Mouse (Mus musculus): ENCODE results near the gene Lrrc28. TPM values are rescaled to one million over a fixed set of nuclear protein-coding genes. Genes with fewer than 3 reads are reported as not detected.

Lrrc28 gene
- total and polyA plus RNA-seq, 2 experiments from 2014 or later = 25.8 to 61.4 TPM

- 89% methylated on average over 6 of the region's 6 CpGs for WGBS
- H3K4me1 ChIP-seq (ENCODE audit: insufficient read depth, low read length) = no peaks in the 10 kb centered on the region
- no peaks in the 10 kb centered on the region for H3K36me3 ChIP-seq (ENCODE audit: insufficient read depth, low read length)
- ATAC-seq (ENCODE audit: low FRiP score) = no peak
- DNase-seq (ENCODE audit: low spot score) = no peak
- H3K4me2 ChIP-seq (ENCODE audit: low read depth, low read length, poor library complexity, severe bottlenecking) = no peak overlapping the region
- no peak overlapping the region for H3K4me3 ChIP-seq (ENCODE audit: low read depth, low read length)
- no peaks in the 10 kb centered on the region for H3K27me3 ChIP-seq (ENCODE audit: insufficient read depth, low read length)
- H3K9me3 ChIP-seq (ENCODE audit: low read length) = no peaks in the 10 kb centered on the region
- no peak overlapping the region for H3K9ac ChIP-seq (replicated peaks; ENCODE audit: low read length, poor library complexity, severe bottlenecking)
- TF ChIP-seq CTCF (IDR thresholded peaks at IDR 0.05) = no peak
- H3K27ac ChIP-seq (ENCODE audit: low read depth, low read length) = no peak overlapping the region
Measured at GRCm38 (mm10) chr7:67605114-67605513, 40.0 kb downstream of the Lrrc28 start.

- DNase-seq (ENCODE audit: low spot score) = peak; percentile 38
Measured at GRCm38 (mm10) chr7:67598050-67598449, 47.0 kb downstream of the Lrrc28 start.

GRCm38 (mm10) chr7:67596961-67597360 lies 48.1 kb downstream of the Lrrc28 start:
- no peak overlapping the region for H3K4me2 ChIP-seq (ENCODE audit: low read depth, low read length, poor library complexity, severe bottlenecking)
- H3K9me3 ChIP-seq (ENCODE audit: low read length) = no peaks in the 10 kb centered on the region
- TF ChIP-seq CTCF (IDR thresholded peaks at IDR 0.05) = no peak
- H3K36me3 ChIP-seq (ENCODE audit: insufficient read depth, low read length) = no peaks in the 10 kb centered on the region
- 95% methylated on average over 1 of the region's 1 CpGs for WGBS
- H3K27me3 ChIP-seq (ENCODE audit: insufficient read depth, low read length) = no peaks in the 10 kb centered on the region
- DNase-seq (ENCODE audit: low spot score) (no peak), ATAC-seq (ENCODE audit: low FRiP score) (no peak)
- H3K4me1 ChIP-seq (ENCODE audit: insufficient read depth, low read length) = no peaks in the 10 kb centered on the region
- no peak overlapping the region for H3K27ac ChIP-seq (ENCODE audit: low read depth, low read length)
- no peak overlapping the region for H3K4me3 ChIP-seq (ENCODE audit: low read depth, low read length)
- H3K9ac ChIP-seq (replicated peaks; ENCODE audit: low read length, poor library complexity, severe bottlenecking) = no peak overlapping the region

More at GRCm38 (mm10) chr7:67598050-67598449, 47.0 kb downstream of the Lrrc28 start:
- no peak overlapping the region for H3K27ac ChIP-seq (ENCODE audit: low read depth, low read length)
- H3K4me2 ChIP-seq (ENCODE audit: low read depth, low read length, poor library complexity, severe bottlenecking) = no peak overlapping the region
- TF ChIP-seq CTCF (IDR thresholded peaks at IDR 0.05) = no peak
- no peaks in the 10 kb centered on the region for H3K4me1 ChIP-seq (ENCODE audit: insufficient read depth, low read length)
- no peaks in the 10 kb centered on the region for H3K36me3 ChIP-seq (ENCODE audit: insufficient read depth, low read length)
- no peaks in the 10 kb centered on the region for H3K27me3 ChIP-seq (ENCODE audit: insufficient read depth, low read length)
- H3K9ac ChIP-seq (replicated peaks; ENCODE audit: low read length, poor library complexity, severe bottlenecking) = no peak overlapping the region
- H3K9me3 ChIP-seq (ENCODE audit: low read length) = no peaks in the 10 kb centered on the region
- no peak overlapping the region for H3K4me3 ChIP-seq (ENCODE audit: low read depth, low read length)
- 79% methylated on average over 3 of the region's 3 CpGs for WGBS
- ATAC-seq (ENCODE audit: low FRiP score) = no peak

GRCm38 (mm10) chr7:67596322-67596721 lies 48.7 kb downstream of the Lrrc28 start:
- no peaks in the 10 kb centered on the region for H3K36me3 ChIP-seq (ENCODE audit: insufficient read depth, low read length)
- H3K4me2 ChIP-seq (ENCODE audit: low read depth, low read length, poor library complexity, severe bottlenecking) = no peak overlapping the region
- H3K27ac ChIP-seq (ENCODE audit: low read depth, low read length) = no peak overlapping the region
- no peak for TF ChIP-seq CTCF (IDR thresholded peaks at IDR 0.05)
- no peak overlapping the region for H3K4me3 ChIP-seq (ENCODE audit: low read depth, low read length)
- H3K9me3 ChIP-seq (ENCODE audit: low read length) = no peaks in the 10 kb centered on the region
- DNase-seq (ENCODE audit: low spot score) (no peak), ATAC-seq (ENCODE audit: low FRiP score) (no peak)
- no peaks in the 10 kb centered on the region for H3K27me3 ChIP-seq (ENCODE audit: insufficient read depth, low read length)
- no peak overlapping the region for H3K9ac ChIP-seq (replicated peaks; ENCODE audit: low read length, poor library complexity, severe bottlenecking)
- no peaks in the 10 kb centered on the region for H3K4me1 ChIP-seq (ENCODE audit: insufficient read depth, low read length)
- 97% methylated on average over 1 of the region's 1 CpGs for WGBS

- H3K27ac ChIP-seq (ENCODE audit: low read depth, low read length) = no peak overlapping the region
- H3K4me3 ChIP-seq (ENCODE audit: low read depth, low read length) = no peak overlapping the region
- H3K27me3 ChIP-seq (ENCODE audit: insufficient read depth, low read length) = no peaks in the 10 kb centered on the region
- H3K9me3 ChIP-seq (ENCODE audit: low read length) = no peaks in the 10 kb centered on the region
- H3K4me2 ChIP-seq (ENCODE audit: low read depth, low read length, poor library complexity, severe bottlenecking) = no peak overlapping the region
- WGBS = 91% methylated on average over 6 of the region's 6 CpGs
- H3K36me3 ChIP-seq (ENCODE audit: insufficient read depth, low read length) = no peaks in the 10 kb centered on the region
- no peak for TF ChIP-seq CTCF (IDR thresholded peaks at IDR 0.05)
- DNase-seq (ENCODE audit: low spot score) = no peak
- H3K4me1 ChIP-seq (ENCODE audit: insufficient read depth, low read length) = no peaks in the 10 kb centered on the region
- no peak for ATAC-seq (ENCODE audit: low FRiP score)
- H3K9ac ChIP-seq (replicated peaks; ENCODE audit: low read length, poor library complexity, severe bottlenecking) = no peak overlapping the region
Measured at GRCm38 (mm10) chr7:67593902-67594301, 51.2 kb downstream of the Lrrc28 start.

GRCm38 (mm10) chr7:67592670-67593069 lies 52.4 kb downstream of the Lrrc28 start:
- H3K27ac ChIP-seq (ENCODE audit: low read depth, low read length) = no peak overlapping the region
- H3K4me1 ChIP-seq (ENCODE audit: insufficient read depth, low read length) = no peaks in the 10 kb centered on the region
- no peaks in the 10 kb centered on the region for H3K9me3 ChIP-seq (ENCODE audit: low read length)
- H3K4me3 ChIP-seq (ENCODE audit: low read depth, low read length) = no peak overlapping the region
- DNase-seq (ENCODE audit: low spot score) (peak; percentile 14), ATAC-seq (ENCODE audit: low FRiP score) (no peak)
- WGBS = 89% methylated on average over 6 of the region's 6 CpGs
- no peak overlapping the region for H3K9ac ChIP-seq (replicated peaks; ENCODE audit: low read length, poor library complexity, severe bottlenecking)
- no peak overlapping the region for H3K4me2 ChIP-seq (ENCODE audit: low read depth, low read length, poor library complexity, severe bottlenecking)
- no peak for TF ChIP-seq CTCF (IDR thresholded peaks at IDR 0.05)
- H3K27me3 ChIP-seq (ENCODE audit: insufficient read depth, low read length) = no peaks in the 10 kb centered on the region
- H3K36me3 ChIP-seq (ENCODE audit: insufficient read depth, low read length) = no peaks in the 10 kb centered on the region
